Mouse (Mus musculus): ENCODE measurements at regions not wholly inside any gene's neighbourhood (a gene's known extent, or its start where the extent isn't known, plus 50 kb on each side); places are given as distances from the start of the nearest gene placed in this dataset.

DNA sequence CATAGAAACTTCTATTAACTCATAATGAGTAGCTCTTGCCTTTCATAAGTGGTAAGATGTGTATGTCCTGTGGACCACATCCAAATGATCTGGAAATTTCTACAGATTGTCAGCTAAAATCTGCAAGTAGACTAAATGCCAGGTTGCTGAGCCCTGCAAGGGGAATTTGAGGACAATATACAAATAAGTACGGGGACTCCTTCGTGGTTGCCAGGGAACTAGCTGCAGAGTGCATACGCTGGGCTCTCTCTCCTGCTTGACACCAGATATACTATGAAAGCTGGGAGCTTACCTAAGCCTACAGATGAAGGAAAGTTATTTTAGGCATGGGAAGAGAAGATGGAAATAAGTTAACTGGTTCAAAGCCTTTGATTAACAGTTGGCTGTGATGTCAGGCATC is 66.7 kb upstream of the Dab1 start:
- Histone ChIP-seq H3K4me3 (replicated peaks; ENCODE audit: insufficient read depth, low read depth, low read length) (no peak overlapping the region), H3K27me3 (ENCODE audit: control insufficient read depth, insufficient read depth, low read length) (no peaks in the 10 kb centered on the region), H3K27ac (ENCODE audit: insufficient read depth, low read length) (no peak overlapping the region), H3K4me1 (ENCODE audit: control insufficient read depth, insufficient read depth, low read length) (peaks cover 3% of the 10 kb centered on the region; the same call in 1 of the 2 replicates)
- TF ChIP-seq POLR2A (IDR thresholded peaks at IDR 0.05; ENCODE audit: borderline replicate concordance, insufficient read depth, low read length), result no peak
- TF ChIP-seq CTCF (IDR thresholded peaks at IDR 0.05; ENCODE audit: borderline replicate concordance, insufficient read depth, low read depth, low read length), result no peak
- WGBS, result 92% methylated on average over 3 of the region's 3 CpGs
- no peak for DNase-seq

DNA sequence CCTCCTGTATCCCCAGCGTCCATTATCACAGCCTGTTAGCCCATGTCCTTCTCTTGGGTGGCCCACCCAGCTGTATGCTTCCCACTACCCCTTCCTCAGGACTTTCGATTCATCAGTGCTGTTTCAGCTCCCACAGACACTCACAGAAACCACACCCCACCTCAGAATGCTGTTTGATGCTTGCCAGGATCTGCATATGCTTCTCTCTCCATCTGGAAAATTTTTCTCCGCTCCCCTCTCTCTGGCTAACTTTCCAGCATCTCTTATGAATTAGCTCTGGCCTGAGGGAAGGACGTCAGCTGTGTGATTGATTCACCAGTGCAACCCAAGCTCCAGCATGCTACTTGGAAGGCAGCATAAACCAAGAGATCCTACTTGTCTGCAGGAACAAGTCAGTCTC is 66.0 kb upstream of the Dab1 start:
- Histone ChIP-seq H3K4me3 (replicated peaks; ENCODE audit: insufficient read depth, low read depth, low read length) (no peak overlapping the region), H3K27ac (ENCODE audit: insufficient read depth, low read length) (no peak overlapping the region), H3K4me1 (ENCODE audit: control insufficient read depth, insufficient read depth, low read length) (no peaks in the 10 kb centered on the region), H3K27me3 (ENCODE audit: control insufficient read depth, insufficient read depth, low read length) (no peaks in the 10 kb centered on the region)
- WGBS, result 37% methylated on average over 4 of the region's 4 CpGs
- no peak for DNase-seq
- TF ChIP-seq POLR2A (IDR thresholded peaks at IDR 0.05; ENCODE audit: borderline replicate concordance, insufficient read depth, low read length) (no peak), CTCF (IDR thresholded peaks at IDR 0.05; ENCODE audit: borderline replicate concordance, insufficient read depth, low read depth, low read length) (no peak)

DNA sequence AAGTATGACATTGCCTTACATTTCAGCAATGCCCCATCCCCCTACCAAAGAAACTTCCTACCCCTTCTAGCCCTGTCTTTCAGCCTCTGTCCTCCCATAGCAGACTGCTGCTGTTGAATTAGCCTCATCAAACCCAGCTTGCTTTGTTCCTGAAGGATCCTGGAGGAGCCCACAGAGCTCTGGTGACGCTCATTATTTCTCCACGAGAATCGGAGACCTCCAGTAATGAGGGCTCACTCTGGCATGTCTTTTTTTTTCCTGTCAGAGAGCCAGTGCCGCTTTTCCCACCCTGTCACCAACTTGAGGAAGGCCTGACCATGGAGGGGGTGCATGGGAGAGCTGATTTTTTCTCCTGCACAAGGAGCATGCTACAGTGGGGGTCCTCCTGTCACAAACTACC is 64.6 kb upstream of the Dab1 start:
- H3K27me3 ChIP-seq (ENCODE audit: control insufficient read depth, insufficient read depth, low read length), result no peaks in the 10 kb centered on the region
- WGBS, result 85% methylated on average over 4 of the region's 4 CpGs
- no peak overlapping the region for H3K27ac ChIP-seq (ENCODE audit: insufficient read depth, low read length)
- H3K4me3 ChIP-seq (replicated peaks; ENCODE audit: insufficient read depth, low read depth, low read length), result no peak overlapping the region
- TF ChIP-seq POLR2A (IDR thresholded peaks at IDR 0.05; ENCODE audit: borderline replicate concordance, insufficient read depth, low read length) (no peak), CTCF (IDR thresholded peaks at IDR 0.05; ENCODE audit: borderline replicate concordance, insufficient read depth, low read depth, low read length) (no peak)
- no peaks in the 10 kb centered on the region for H3K4me1 ChIP-seq (ENCODE audit: control insufficient read depth, insufficient read depth, low read length)
- DNase-seq, result no peak

Measured in cerebellum, adult 2 months (tissue).